Mouse (Mus musculus): ENCODE data around the gene Ints4.

Ints4 gene

GRCm38 (mm10) chr7:97546462-97546861 lies 65.7 kb downstream of the Ints4 start:
- no peak for DNase-seq

GRCm38 (mm10) chr7:97549301-97549700 lies 68.5 kb downstream of the Ints4 start:
- peak; percentile 73 for DNase-seq

- DNase-seq = peak; percentile 64
These were observed 69.9 kb downstream of the Ints4 start for GRCm38 (mm10) chr7:97550673-97551072.

GRCm38 (mm10) chr7:97563576-97563975 lies 82.8 kb downstream of the Ints4 start:
- DNase-seq = peak; percentile 44

DNA sequence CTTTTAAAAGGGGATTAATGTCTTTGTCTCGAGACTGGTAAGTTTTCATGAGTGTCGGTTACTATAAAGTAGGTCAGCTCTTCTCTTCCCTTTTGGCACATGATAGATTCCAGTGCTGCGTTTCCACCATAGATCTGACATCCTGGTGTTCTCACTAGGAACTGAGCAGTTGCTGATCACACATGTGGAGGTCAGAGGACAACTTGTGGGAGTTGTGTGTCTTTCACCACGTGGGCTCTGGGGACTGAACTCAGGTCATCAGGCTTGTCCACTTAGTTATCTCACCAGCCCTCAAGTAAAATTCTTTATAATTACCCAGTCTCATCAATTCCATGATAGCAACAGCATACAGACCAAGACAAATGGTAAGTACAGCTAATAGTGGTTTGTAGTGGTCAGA lies 88.6 kb downstream of the Ints4 start:
- peak; percentile 3 for DNase-seq

DNA sequence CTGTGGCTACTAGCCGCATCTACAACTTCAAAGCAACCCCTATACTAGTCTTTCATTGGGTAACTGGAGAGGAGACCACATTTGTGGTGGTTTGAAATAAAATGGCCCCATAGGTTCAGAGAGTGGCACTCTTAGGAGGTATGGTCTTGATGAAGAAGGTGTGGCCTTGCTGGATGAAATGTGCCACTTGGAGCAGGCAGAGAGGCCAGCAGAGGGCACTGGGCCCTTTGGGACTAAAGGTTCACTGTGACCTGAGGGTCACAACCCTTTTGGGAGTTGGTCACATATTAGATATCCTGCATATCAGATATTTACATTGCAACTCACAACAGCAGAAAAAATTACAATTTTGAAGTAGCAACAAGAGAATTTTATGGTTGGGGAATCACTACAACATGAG lies 89.6 kb downstream of the Ints4 start:
- peak; percentile 19 for DNase-seq

- peak; percentile 96 for DNase-seq
These were observed 97.8 kb downstream of the Ints4 start for GRCm38 (mm10) chr7:97578361-97579066.

DNA sequence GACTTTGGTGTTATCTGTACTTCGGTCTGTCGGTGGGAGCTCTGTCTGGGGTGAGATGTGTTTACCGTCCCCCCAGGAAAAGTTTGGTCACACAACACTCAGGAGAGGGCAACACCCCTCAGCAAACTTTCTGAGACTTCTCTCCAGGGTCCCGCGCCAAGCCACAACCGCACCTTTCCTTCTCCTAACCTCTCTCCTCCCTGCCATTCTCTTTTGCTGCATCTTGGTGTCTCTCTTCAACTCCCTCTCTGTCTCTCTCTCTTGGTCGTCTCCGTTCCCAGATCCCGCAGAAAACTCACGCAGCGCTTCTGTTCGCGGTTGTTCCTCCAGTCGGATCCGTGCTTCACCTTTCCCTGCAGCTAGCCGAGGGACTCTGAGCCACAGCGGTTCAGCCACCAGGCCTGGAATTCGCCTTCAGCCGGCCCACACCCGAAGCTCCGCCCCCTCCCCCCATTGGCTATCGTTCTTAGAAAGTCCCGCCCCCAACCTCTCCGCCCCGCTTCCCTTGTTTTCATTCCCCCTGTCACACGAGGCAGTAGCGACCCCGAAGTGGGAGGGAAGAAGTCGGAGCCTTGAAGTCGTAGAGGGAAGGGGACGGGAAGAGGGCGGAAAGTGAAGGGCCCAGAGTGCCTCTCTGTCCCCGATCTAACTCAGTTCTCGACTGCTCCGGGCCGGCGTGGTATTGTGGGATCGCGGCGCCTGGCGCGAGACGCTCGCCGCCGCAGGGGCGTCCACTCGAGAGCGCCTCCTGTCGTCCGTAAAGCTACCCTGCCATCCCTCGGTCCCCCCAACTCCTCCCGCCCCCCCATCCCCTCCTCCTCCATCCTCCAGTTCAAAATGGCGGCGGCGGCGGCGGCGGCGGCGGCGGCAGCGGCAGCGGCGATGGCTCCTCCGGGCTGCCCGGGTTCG lies 98.6 kb downstream of the Ints4 start, which contains the start of the genes Aamdc and Rsf1:
Aamdc (minus strand) TSS at position 431 of the 909 bp plus-strand sequence.
Rsf1 (plus strand) TSS at position 823 of the 909 bp plus-strand sequence.
- DNase-seq = peak; percentile 100

DNA sequence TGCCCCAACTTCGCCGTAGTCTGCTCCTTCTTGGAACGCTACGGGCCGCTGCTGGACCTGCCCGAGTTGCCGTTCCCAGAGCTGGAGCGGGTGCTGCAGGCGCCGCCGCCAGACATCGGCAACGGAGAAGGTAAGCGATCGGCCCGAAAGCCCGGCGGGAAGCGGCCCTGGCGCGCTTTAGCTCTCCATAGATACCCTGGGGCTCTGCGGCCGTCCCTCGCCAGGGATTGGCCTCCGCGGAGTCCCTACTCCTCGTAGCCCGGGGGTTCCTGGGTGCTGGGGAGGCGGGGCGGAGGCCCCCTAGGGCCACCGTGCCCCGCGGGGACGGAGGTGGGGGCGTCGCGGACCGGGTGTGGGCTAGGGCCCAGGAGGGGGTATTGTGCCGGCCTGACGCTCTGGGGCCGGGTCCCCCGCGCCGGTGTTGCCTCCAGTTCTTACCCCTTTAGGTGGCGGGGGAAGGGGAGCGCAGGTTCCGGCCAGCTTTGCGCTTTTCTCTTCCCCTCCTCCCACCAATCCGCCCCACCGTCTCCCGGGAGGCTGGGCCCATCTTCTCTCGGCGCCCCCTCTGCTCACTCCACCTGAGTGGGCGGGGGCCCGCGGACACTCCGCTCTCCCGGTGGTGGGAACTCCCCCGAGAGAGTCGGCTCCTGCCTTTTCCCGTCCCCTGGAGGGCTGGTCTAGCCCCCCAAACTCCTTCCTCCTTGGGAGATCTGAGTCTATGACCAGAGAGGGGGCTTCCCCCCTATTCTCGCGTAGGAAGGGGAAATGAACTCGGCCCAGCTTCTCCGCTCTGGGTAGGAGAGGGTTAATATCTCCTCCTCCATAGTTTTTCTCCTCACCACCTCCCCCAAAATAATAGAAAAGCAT lies 99.5 kb downstream of the Ints4 start:
- DNase-seq = peak; percentile 96

GRCm38 (mm10) chr7:97580843-97581214 lies 100.1 kb downstream of the Ints4 start:
- peak; percentile 99 for DNase-seq

DNA sequence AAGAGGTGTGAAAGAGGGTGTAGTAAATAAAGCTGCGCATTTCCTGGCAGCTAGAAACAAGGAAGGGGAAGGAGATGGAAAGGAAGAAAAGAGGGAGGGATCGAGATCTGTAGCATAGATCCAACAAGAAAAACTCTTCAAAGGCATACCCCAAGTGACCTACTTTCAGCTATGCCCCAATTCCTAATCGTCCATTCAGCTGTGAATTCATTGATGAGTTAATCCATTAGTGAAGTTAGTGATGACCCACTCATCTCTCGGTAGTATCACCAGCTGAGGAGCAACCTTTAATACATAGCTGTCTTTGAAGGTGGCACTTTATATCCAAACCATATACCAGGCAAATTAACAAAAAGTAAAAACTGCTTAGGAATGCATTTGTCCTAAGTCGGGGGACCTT lies 107.8 kb downstream of the Ints4 start:
- peak; percentile 27 for DNase-seq

DNA sequence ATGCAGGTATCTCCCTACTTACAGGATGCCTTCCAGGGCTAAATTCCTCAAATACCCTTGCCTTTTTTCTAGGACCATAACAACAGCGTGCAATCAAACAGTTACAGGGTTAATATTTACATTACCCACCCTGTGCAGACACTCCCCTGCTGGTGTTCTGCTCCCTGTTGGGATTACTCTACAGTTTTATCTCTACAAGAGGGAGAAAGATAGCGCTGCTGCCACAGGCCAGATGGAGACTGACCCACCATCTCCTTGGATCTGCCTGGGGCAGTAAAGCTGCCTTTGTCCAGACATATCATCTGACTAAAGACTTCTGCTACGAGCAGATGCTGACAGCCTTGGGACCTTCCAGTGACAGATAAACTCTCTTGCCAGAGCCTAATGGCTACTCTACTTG lies 109.7 kb downstream of the Ints4 start:
- DNase-seq = peak; percentile 63
